Mouse (Mus musculus): ENCODE data around the gene Aen.

DNA sequence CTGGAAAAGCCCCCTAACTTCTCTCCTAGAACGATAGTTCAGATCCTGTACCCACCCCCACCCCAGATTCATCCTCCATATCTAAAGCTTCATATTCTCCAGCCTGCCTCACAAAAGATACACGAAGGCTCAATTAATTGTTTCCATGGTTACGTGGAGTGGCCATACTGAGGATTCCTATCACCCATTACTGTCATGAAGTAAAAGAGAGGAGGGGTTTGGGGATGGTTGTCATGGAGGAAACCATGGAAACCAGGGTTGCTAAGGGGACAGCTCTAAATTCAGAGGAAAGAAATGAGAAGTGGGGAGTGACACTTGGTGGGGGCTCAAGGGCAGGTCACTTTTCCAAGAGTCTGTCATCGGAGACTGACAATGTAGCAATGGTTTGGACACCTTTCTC lies 9.2 kb upstream of the Aen start:
- TF ChIP-seq POLR2A (IDR thresholded peaks at IDR 0.05; ENCODE audit: control insufficient read depth, low read depth, low read length) (no peak), CTCF (IDR thresholded peaks at IDR 0.05; ENCODE audit: control insufficient read depth, insufficient read depth, insufficient replicate concordance, low read depth, low read length) (no peak)
